Comparison of ENCODE assay signal across 8 mouse cellular contexts in genomic region chr9:101074332-101075021, GRCm38 (mm10). TPM values are rescaled to one million over a fixed set of nuclear protein-coding genes. Genes with fewer than 3 reads are reported as not detected.
A peak's percentile ranks its signal among the peaks of the same experiment; 100 is the strongest.
DNase-seq lines count a peak whose midpoint lies in the region; ATAC-seq and TF ChIP-seq lines count a peak whose summit lies in the region.

No protein-coding gene starts in this region.

- no peaks in the 10 kb centered on the region for H3K9me3 ChIP-seq in embryonic facial prominence, embryonic 15.5 days (replicated peaks)
- H3K9me3 ChIP-seq in heart, embryonic 10.5 days: no peaks in the 10 kb centered on the region
- no peaks in the 10 kb centered on the region for H3K9me3 ChIP-seq in kidney, embryonic 15.5 days (replicated peaks)
- no peaks in the 10 kb centered on the region for H3K9me3 ChIP-seq in liver, embryonic 11.5 days (ENCODE audit: control insufficient read depth, low read length)

- peak overlapping the region; percentile 95 for H3K4me3 ChIP-seq in embryonic facial prominence, embryonic 15.5 days (replicated peaks)
- H3K4me3 ChIP-seq in heart, embryonic 10.5 days: peak overlapping the region; percentile 79
- peak overlapping the region; percentile 98 for H3K4me3 ChIP-seq in kidney, embryonic 15.5 days (replicated peaks)
- peak overlapping the region; percentile 98 for H3K4me3 ChIP-seq in liver, embryonic 11.5 days (ENCODE audit: low read depth, low read length)
- peak overlapping the region; percentile 100 for H3K4me3 ChIP-seq in myocyte

- peak; percentile 81 for ATAC-seq in embryonic facial prominence, embryonic 15.5 days (ENCODE audit: insufficient number of reproducible peaks, low FRiP score, low TSS enrichment, low read depth)
- ATAC-seq in kidney, embryonic 15.5 days (replicated peaks; ENCODE audit: low FRiP score): peak; percentile 71
- ATAC-seq in liver, embryonic 11.5 days (replicated peaks; ENCODE audit: low FRiP score): peak; percentile 69

- peak; percentile 57 for DNase-seq in 3T3-L1 (ENCODE audit: low read depth, low spot score)
- peak; percentile 54 to 71 for DNase-seq in adrenal gland, postnatal 4 days (ENCODE audit: low spot score in 2 of 2)
- peak; percentile 91 for DNase-seq in heart, embryonic 10.5 days (ENCODE audit: low spot score)
- DNase-seq in liver, embryonic 11.5 days (ENCODE audit: low spot score): peak; percentile 86
- peak; percentile 87 to 93 for DNase-seq in spleen, postnatal 4 days (ENCODE audit: low spot score in 2 of 2)

- peak overlapping the region; percentile 75 for H3K4me2 ChIP-seq in embryonic facial prominence, embryonic 15.5 days (replicated peaks)
- peak overlapping the region; percentile 77 for H3K4me2 ChIP-seq in kidney, embryonic 15.5 days
- H3K4me2 ChIP-seq in liver, embryonic 11.5 days: peak overlapping the region; percentile 97
- H3K4me2 ChIP-seq in myocyte (ENCODE audit: low read depth): peak overlapping the region; percentile 91

- under 1% methylated on average over 84 of the region's 100 CpGs for WGBS in embryonic facial prominence, embryonic 15.5 days
- WGBS in heart, embryonic 10.5 days: under 1% methylated on average over 91 of the region's 100 CpGs
- WGBS in kidney, embryonic 15.5 days: under 1% methylated on average over 88 of the region's 100 CpGs
- under 1% methylated on average over 79 of the region's 100 CpGs for WGBS in liver, embryonic 11.5 days

- no peaks in the 10 kb centered on the region for H3K27me3 ChIP-seq in embryonic facial prominence, embryonic 15.5 days
- H3K27me3 ChIP-seq in heart, embryonic 10.5 days (ENCODE audit: insufficient read depth, poor library complexity, severe bottlenecking): no peaks in the 10 kb centered on the region
- H3K27me3 ChIP-seq in kidney, embryonic 15.5 days: no peaks in the 10 kb centered on the region
- no peaks in the 10 kb centered on the region for H3K27me3 ChIP-seq in liver, embryonic 11.5 days (replicated peaks; ENCODE audit: control insufficient read depth, insufficient read depth, low read length)
- no peaks in the 10 kb centered on the region for H3K27me3 ChIP-seq in myocyte (ENCODE audit: control insufficient read depth, insufficient read depth, insufficient read length)

- H3K36me3 ChIP-seq in embryonic facial prominence, embryonic 15.5 days: no peaks in the 10 kb centered on the region
- H3K36me3 ChIP-seq in heart, embryonic 10.5 days: 0 out of 2 replicates have a peak, but pooled peaks cover 7% of the 10 kb centered on the region
- H3K36me3 ChIP-seq in kidney, embryonic 15.5 days: no peaks in the 10 kb centered on the region
- H3K36me3 ChIP-seq in liver, embryonic 11.5 days (ENCODE audit: control insufficient read depth, insufficient read depth, low read length): no peaks in the 10 kb centered on the region
- H3K36me3 ChIP-seq in myocyte (ENCODE audit: control insufficient read depth, insufficient read depth): no peaks in the 10 kb centered on the region

- peak; percentile 62 for TF ChIP-seq POLR2A in myocyte (IDR thresholded peaks at IDR 0.05; ENCODE audit: insufficient read length, low read depth)

- H3K79me2 ChIP-seq in myocyte (ENCODE audit: control insufficient read depth, insufficient read depth): peaks cover 48% of the 10 kb centered on the region

- peak overlapping the region; percentile 98 for H3ac ChIP-seq in myocyte (ENCODE audit: control insufficient read depth, insufficient read length)

- H3K4me1 ChIP-seq in embryonic facial prominence, embryonic 15.5 days: peaks cover 20% of the 10 kb centered on the region
- peaks cover 22% of the 10 kb centered on the region for H3K4me1 ChIP-seq in heart, embryonic 10.5 days
- H3K4me1 ChIP-seq in kidney, embryonic 15.5 days: peaks cover 24% of the 10 kb centered on the region
- peaks cover 16% of the 10 kb centered on the region for H3K4me1 ChIP-seq in liver, embryonic 11.5 days (replicated peaks; ENCODE audit: control insufficient read depth, insufficient read depth, low read length)

- peak overlapping the region; percentile 94 for H3K9ac ChIP-seq in embryonic facial prominence, embryonic 15.5 days
- H3K9ac ChIP-seq in kidney, embryonic 15.5 days: peak overlapping the region; percentile 97
- peak overlapping the region; percentile 99 for H3K9ac ChIP-seq in liver, embryonic 11.5 days (ENCODE audit: low read depth, low read length)

- H3K27ac ChIP-seq in embryonic facial prominence, embryonic 15.5 days (replicated peaks): peak overlapping the region; percentile 98
- peak overlapping the region; percentile 100 for H3K27ac ChIP-seq in heart, embryonic 10.5 days
- peak overlapping the region; percentile 100 for H3K27ac ChIP-seq in kidney, embryonic 15.5 days
- H3K27ac ChIP-seq in liver, embryonic 11.5 days (ENCODE audit: low read depth, low read length): peak overlapping the region; percentile 99

TF ChIP-seq in myocyte, 11 proteins besides CTCF, POLR2A, EP300 and RAD21:
- TF ChIP-seq SRF (IDR thresholded peaks at IDR 0.05; ENCODE audit: control insufficient read depth, insufficient read length, low read depth) (no peak), E2F4 (IDR thresholded peaks at IDR 0.05; ENCODE audit: insufficient read depth) (no peak), POLR2AphosphoS2 (IDR thresholded peaks at IDR 0.05; ENCODE audit: insufficient read length, low read depth) (peak; percentile 64), MAX (IDR thresholded peaks at IDR 0.05; ENCODE audit: low read depth) (no peak), USF1 (IDR thresholded peaks at IDR 0.05; ENCODE audit: low read depth) (no peak), MYOG (IDR thresholded peaks at IDR 0.05; ENCODE audit: control insufficient read depth in 1 of 3, insufficient read depth in 1 of 3, insufficient read length in 2 of 3, low read depth in 2 of 3) (no peak), REST (IDR thresholded peaks at IDR 0.05; ENCODE audit: insufficient read depth, insufficient read length) (no peak)

RNA-seq across cellular contexts. Expression of gene Msl2, which starts 0.6 kb away (rescaled TPM):
- total RNA-seq in adrenal gland, postnatal 4 days (2021): 10 to 100 TPM; 54.7 to 58.2 TPM
- 5.3 and 5.9 TPM in 2 replicates for polyA plus RNA-seq in embryonic facial prominence, embryonic 15.5 days (2015; fragmentation: Nextera tagmentation; extraction: Ambion mirVana)
- 3.2 and 3.7 TPM in 2 replicates for polyA plus RNA-seq in heart, embryonic 10.5 days (2016; fragmentation: Nextera tagmentation; extraction: Ambion mirVana)
- polyA plus RNA-seq in kidney, embryonic 15.5 days (2015; fragmentation: Nextera tagmentation; extraction: Ambion mirVana): 4.9 and 7.0 TPM in 2 replicates
- 4.7 and 4.9 TPM in 2 replicates for polyA plus RNA-seq in liver, embryonic 11.5 days (2014; fragmentation: Nextera tagmentation; extraction: Ambion mirVana)
- 8.6 TPM for polyA plus RNA-seq in myocyte (2012; fragmentation: generic; extraction: Trizol)

RNA-seq across cellular contexts. Expression of gene Pccb, which starts 39.8 kb away (rescaled TPM):
- 100 to 1,000 TPM; 102 to 115 TPM for total RNA-seq in adrenal gland, postnatal 4 days (2021)
- 24.7 and 24.9 TPM in 2 replicates for polyA plus RNA-seq in embryonic facial prominence, embryonic 15.5 days (2015; fragmentation: Nextera tagmentation; extraction: Ambion mirVana)
- 15.7 and 19.0 TPM in 2 replicates for polyA plus RNA-seq in heart, embryonic 10.5 days (2016; fragmentation: Nextera tagmentation; extraction: Ambion mirVana)
- polyA plus RNA-seq in kidney, embryonic 15.5 days (2015; fragmentation: Nextera tagmentation; extraction: Ambion mirVana): 24.5 and 26.4 TPM in 2 replicates
- 8.7 and 10.2 TPM in 2 replicates for polyA plus RNA-seq in liver, embryonic 11.5 days (2014; fragmentation: Nextera tagmentation; extraction: Ambion mirVana)
- polyA plus RNA-seq in myocyte (2012; fragmentation: generic; extraction: Trizol): 46.8 TPM

Comparison
In these comparisons a context has a peak if more than half of its experiments do, and no peak if none do; other contexts are left out.
1. Peak in every context shown above with its lines: DNase-seq, ATAC-seq, H3K4me3 ChIP-seq and H3K27ac ChIP-seq.